Mouse (Mus musculus) embryonic fibroblast, embryonic 13.5 days (primary cell): ENCODE results near the gene Tspan10. TPM values are rescaled to one million over a fixed set of nuclear protein-coding genes. Genes with fewer than 3 reads are reported as not detected.

ENCODE experiments used
- H3K27ac ChIP-seq: 2 replicates; pipeline ENCODE4 v1.5.1; 2012; ENCODE audit warnings: low read length, control low read depth, inconsistent platforms; ENCODE audit not compliant: insufficient read depth
- H3K4me1 ChIP-seq: 2 replicates; pipeline ENCODE4 v1.6.1; 2011; ENCODE audit warnings: low read length; ENCODE audit not compliant: control insufficient read depth, insufficient read depth
- H3K4me3 ChIP-seq: 2 replicates; pipeline ENCODE4 v1.5.1; 2011; ENCODE audit warnings: mild to moderate bottlenecking, control low read depth, low read length; ENCODE audit not compliant: insufficient read depth
- CTCF ChIP-seq: IDR thresholded peaks from 2 replicates; pipeline ENCODE4 v1.5.1; 2011; ENCODE audit warnings: mild to moderate bottlenecking, control low read depth, low read length, moderate library complexity, borderline replicate concordance; ENCODE audit not compliant: insufficient read depth
- POLR2A ChIP-seq: IDR thresholded peaks from 2 replicates; pipeline ENCODE4 v1.6.1; 2011; ENCODE audit warnings: low read depth, mild to moderate bottlenecking, control low read depth, low read length, moderate library complexity
- polyA plus RNA-seq: library from polyadenylated mRNA; stranded (reverse); fragments of >200 nt; gene quantifications from 2 replicates; pipeline ENCODE4 v1.2.4, GENCODE M21; 2011; ENCODE audit warnings: low read depth; ENCODE audit not compliant: missing spikeins, insufficient read length

The Tspan10 gene
- polyA plus RNA-seq, 1 experiment = not detected

DNA sequence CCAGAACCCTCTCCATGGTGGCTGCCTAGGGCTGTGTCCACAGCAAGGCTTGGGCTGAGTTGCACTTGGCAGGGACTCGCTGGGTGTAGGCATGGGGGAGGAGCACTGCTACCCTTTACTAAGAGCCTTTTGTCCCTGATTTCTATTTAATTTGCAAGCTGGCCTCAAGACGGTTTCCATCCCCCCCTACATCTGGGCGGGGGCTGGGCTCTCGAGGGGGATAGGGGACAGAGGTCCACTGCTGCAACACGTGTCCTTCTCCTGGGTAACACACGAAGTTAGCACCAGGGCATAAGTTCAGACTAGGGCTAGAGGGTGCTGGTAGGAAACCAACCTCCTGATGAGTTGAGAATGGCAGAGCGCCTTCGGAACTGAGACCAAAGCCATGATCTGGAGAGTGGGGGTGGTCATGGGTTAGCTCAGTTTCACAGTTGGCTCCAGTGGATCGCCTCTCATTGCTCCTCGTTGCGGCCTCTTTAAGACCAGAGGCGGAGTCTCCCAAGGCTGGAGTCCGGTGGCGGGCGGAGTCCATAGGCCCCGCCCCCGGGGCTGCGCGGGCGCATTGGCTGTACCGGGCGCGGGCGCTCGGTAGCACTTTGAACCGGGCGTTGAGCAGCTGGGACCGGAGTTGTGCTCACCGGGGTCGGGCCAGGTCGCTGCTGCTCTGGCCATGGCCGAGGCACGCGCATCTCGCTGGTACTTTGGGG, 49.0 kb downstream of the Tspan10 start, which contains the start of gene Slc25a10:
Gene Slc25a10, plus strand, starts transcription at position 524 of the 707 bp plus-strand sequence.
- no peak within 1 kb of the TSS for H3K27ac ChIP-seq
- H3K4me3 ChIP-seq = peak within 1 kb of the TSS; percentile 56
- TF ChIP-seq CTCF (no peak), POLR2A (peak; percentile 70)
- no peaks in the 10 kb centered on the region for H3K4me1 ChIP-seq

DNA sequence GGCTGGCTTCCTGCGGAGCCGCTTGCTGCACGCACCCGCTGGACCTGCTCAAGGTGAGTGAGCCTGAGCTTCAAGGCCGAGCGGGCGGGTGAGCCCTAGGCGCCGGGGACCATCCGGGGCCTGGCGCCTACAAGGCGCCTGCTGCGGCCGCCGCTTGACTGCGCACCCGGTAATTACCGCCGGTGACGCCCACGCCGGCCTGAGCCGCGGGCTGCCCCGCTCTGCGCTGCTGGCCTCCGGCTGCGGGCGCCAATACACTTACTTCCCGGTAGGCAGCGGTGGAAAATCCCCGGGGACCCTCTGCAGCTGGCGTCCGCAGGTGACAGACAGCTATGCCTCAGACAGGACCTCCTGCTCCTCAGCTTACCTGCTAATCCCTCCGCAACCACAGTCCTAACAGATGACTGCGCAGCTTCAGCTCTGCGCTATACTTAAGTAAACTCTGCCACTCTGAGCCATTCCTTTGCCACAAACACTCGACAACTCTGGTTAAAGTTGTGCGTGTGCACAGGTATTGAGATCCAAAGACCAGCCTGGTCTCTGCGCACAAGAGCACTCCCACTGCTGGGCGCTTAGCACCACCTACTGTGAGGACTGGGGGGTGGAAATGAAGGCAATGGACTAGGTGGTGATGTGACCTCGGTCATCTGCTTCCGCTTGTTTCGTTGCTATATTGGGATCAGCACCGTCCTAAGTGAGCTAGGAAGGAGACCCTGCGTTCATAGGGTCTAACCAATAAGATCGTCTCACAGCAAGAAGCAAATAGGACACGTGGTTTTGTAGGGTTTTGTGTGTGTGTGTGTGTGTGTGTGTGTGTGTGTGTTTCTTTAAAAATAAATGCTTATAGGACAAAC, 49.8 kb downstream of the Tspan10 start:
- Histone ChIP-seq H3K4me3 (peak overlapping the region; percentile 56), H3K27ac (no peak overlapping the region), H3K4me1 (no peaks in the 10 kb centered on the region)
- TF ChIP-seq POLR2A (no peak), CTCF (no peak)

GRCm38 (mm10) chr11:120492878-120493203, 50.4 kb downstream of the Tspan10 start:
- no peak overlapping the region for H3K27ac ChIP-seq
- peak overlapping the region; percentile 56 for H3K4me3 ChIP-seq
- no peak for TF ChIP-seq CTCF
- H3K4me1 ChIP-seq = no peaks in the 10 kb centered on the region

DNA sequence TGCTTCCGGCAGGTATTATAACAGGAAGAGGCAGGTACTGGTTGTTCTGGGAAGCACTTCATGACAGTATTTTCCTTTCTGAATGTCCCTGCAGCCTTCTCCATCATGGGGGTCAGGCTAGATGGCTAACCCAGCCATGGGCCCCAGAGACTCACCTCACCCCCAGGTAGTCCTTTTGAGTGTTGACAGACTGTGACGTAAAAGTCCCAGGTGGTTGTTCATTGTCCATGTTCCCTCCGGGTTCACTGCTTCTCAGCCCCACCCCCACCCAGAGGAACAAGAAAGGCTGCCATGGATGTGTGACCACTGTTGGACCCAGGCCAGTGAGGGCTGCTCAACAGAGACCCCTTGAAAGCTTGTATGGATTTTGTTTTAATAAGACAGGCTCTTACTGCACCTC, 50.9 kb downstream of the Tspan10 start:
- H3K4me1 ChIP-seq = no peaks in the 10 kb centered on the region
- H3K27ac ChIP-seq = no peak overlapping the region
- TF ChIP-seq CTCF (no peak), POLR2A (no peak)
- H3K4me3 ChIP-seq = no peak overlapping the region

GRCm38 (mm10) chr11:120493911-120494310, 51.5 kb downstream of the Tspan10 start:
- H3K4me1 ChIP-seq = no peaks in the 10 kb centered on the region
- no peak overlapping the region for H3K4me3 ChIP-seq
- no peak overlapping the region for H3K27ac ChIP-seq
- TF ChIP-seq CTCF (no peak), POLR2A (no peak)

Other genes starting within 250 kb of the Tspan10 start
- 17.9 and 18.6 TPM in 2 replicates for gene Bahcc1, start 209.7 kb upstream of the Tspan10 start, polyA plus RNA-seq
- gene Actg1, start 94.1 kb upstream of the Tspan10 start, polyA plus RNA-seq = 5,586 and 6,404 TPM in 2 replicates
- gene Fscn2, start 81.1 kb upstream of the Tspan10 start, polyA plus RNA-seq = not detected in 2 replicates
- gene Faap100, start 63.9 kb upstream of the Tspan10 start, polyA plus RNA-seq = 8.5 and 10.9 TPM in 2 replicates
- gene Nploc4, start 4.9 kb upstream of the Tspan10 start, polyA plus RNA-seq = 76.1 and 81.6 TPM in 2 replicates
- gene Pde6g, start 10.9 kb downstream of the Tspan10 start, polyA plus RNA-seq = not detected in 2 replicates
- gene Oxld1, start 15.4 kb downstream of the Tspan10 start, polyA plus RNA-seq = 5.6 TPM in 2 replicates
- 18.9 and 27.3 TPM in 2 replicates for gene Ccdc137, start 15.5 kb downstream of the Tspan10 start, polyA plus RNA-seq
- gene Arl16, start 25.0 kb downstream of the Tspan10 start, polyA plus RNA-seq = 24.0 and 30.7 TPM in 2 replicates
- 51.1 and 58.0 TPM in 2 replicates for gene Mrpl12, start 42.0 kb downstream of the Tspan10 start, polyA plus RNA-seq
- 22.0 and 22.4 TPM in 2 replicates for gene Slc25a10, start 49.2 kb downstream of the Tspan10 start, polyA plus RNA-seq
- not detected in 2 replicates for gene Gcgr, start 88.1 kb downstream of the Tspan10 start, polyA plus RNA-seq
- 65.4 and 90.1 TPM in 2 replicates for gene Mcrip1, start 107.1 kb downstream of the Tspan10 start, polyA plus RNA-seq
- not detected in 2 replicates for gene Ppp1r27, start 108.5 kb downstream of the Tspan10 start, polyA plus RNA-seq
- 846 and 907 TPM in 2 replicates for gene P4hb, start 130.6 kb downstream of the Tspan10 start, polyA plus RNA-seq
- gene Arhgdia, start 139.0 kb downstream of the Tspan10 start, polyA plus RNA-seq = 500 and 534 TPM in 2 replicates
- 112 and 150 TPM in 2 replicates for gene Alyref, start 155.7 kb downstream of the Tspan10 start, polyA plus RNA-seq
- gene Anapc11, start 155.8 kb downstream of the Tspan10 start, polyA plus RNA-seq = 78.0 and 87.2 TPM in 2 replicates
- not detected in 2 replicates for gene Npb, start 165.8 kb downstream of the Tspan10 start, polyA plus RNA-seq
- gene Pcyt2, start 175.3 kb downstream of the Tspan10 start, polyA plus RNA-seq = 39.5 and 45.2 TPM in 2 replicates
- 15.9 and 19.2 TPM in 2 replicates for gene Sirt7, start 182.6 kb downstream of the Tspan10 start, polyA plus RNA-seq
- 39.4 and 43.9 TPM in 2 replicates for gene Mafg, start 191.0 kb downstream of the Tspan10 start, polyA plus RNA-seq
- gene Pycr1, start 201.1 kb downstream of the Tspan10 start, polyA plus RNA-seq = 44.5 and 59.0 TPM in 2 replicates
- not detected in 2 replicates for gene Myadml2, start 205.5 kb downstream of the Tspan10 start, polyA plus RNA-seq
- 0.47 and 0.63 TPM in 2 replicates for gene Notum, start 218.5 kb downstream of the Tspan10 start, polyA plus RNA-seq
- 49.8 and 53.9 TPM in 2 replicates for gene Aspscr1, start 230.3 kb downstream of the Tspan10 start, polyA plus RNA-seq